Mouse (Mus musculus) left cerebral cortex, adult 18-20 months (tissue): ENCODE measurements around the gene Sdr9c7. TPM values are rescaled to one million over a fixed set of nuclear protein-coding genes. Genes with fewer than 3 reads are reported as not detected.
"Not testable (repeated sequence)": the region's sequence is repeated elsewhere in the genome, so short reads cannot be mapped to it uniquely, and the experiment has no call there.

Experiments
- DNase-seq, 2 experiments: peaks; one replicate each; pipeline ENCODE4 v3.0.0; 2021 to 2022; ENCODE audit warnings: low spot score in 2 of 2, mixed read lengths in 1 of 2
- long read RNA-seq, 2 experiments: library from polyadenylated mRNA; stranded (forward); transcript quantifications; one replicate each; pipeline ENCODE4 v2.0.0; 2021
- total RNA-seq, 2 experiments: library from RNA; stranded (reverse); gene quantifications; 2 replicates each; pipeline ENCODE4 v1.2.3; 2021

Gene Sdr9c7
- not detected for total RNA-seq
- long read RNA-seq, experiment 1: 0 reads
- long read RNA-seq, experiment 2: 0 reads

DNA sequence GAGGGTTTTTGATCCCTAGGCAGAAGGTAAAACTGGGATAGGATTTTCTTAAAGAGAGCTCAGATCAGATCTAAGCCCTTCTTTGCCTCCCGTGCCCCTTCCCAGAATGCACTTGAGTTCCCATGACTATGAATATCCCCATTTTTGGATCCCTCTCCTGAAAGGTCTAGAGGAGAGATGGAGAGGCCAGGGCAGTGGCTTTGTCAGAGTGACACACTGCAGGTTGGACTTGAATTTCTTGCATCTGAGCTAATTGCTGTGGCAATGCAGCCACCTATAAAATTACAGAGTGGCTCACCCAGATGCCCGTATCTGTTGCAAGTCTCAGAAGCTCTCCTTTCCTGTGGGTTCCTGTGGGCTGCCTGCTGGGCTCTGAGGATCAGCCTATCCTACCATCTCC is at the start of gene Sdr9c7:
TSS of gene Sdr9c7 (plus strand) at position 301 of the 400 bp plus-strand sequence.
- DNase-seq: no peak

DNA sequence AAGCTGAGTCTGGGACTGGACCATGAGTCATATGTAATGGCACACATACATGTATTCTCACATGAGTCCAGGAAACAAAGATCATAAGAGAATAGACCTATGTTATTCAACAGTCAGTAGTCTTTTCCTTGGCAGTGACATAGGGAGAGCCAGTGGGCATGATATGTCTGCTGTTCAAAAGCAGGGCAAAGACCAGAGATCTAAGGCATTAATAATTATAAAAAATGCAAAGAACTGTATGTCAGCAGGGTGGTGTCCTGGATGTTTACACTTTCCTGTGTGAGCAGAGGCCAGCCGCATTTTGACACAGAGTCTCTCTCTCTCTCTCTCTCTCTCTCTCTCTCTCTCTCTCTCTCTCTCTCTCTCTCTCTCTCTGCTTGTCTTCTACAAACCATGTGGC is 48.7 kb upstream of the Sdr9c7 start, which contains the start of gene Rdh19:
TSS of gene Rdh19 (plus strand) at position 301 of the 400 bp plus-strand sequence.
- DNase-seq: no peak

DNA sequence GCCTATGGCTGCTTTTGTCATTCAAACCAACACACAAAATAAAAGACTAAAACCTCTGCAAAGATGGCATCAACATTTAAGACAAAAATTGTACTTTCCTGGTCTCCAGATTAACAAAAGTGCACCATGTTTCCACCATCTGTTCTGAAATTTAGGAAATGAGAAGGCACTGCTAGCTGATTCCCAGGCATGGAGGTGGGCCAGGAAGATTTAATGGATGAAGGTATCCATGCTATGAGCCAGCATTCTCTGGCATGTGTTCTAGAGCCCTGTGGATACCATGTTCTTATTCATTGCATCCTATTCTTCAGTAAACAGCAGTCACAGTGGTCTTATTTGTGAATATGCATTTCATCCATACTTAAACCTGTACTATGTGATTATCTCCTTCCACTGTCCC is 41.9 kb upstream of the Sdr9c7 start:
- no peak for DNase-seq

DNA sequence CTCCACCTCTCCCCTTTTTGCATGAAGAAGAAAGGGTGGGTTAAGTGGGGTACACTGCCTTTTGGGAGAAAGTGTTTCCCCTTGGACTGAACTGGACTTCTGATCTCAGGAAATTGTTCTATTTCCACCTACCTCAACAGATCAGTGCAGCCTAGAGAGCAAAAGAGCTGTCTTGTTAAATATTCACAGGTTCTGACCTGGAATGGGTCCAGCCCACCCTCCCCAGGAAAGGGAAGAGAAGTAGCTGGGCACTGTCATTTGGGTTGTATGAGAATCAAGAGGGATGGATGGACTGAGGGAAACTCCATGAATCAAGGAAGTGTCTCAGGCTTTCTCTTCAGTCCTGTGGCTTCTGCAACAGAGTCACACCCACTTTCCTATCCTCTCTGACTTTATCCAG is 33.4 kb upstream of the Sdr9c7 start:
- DNase-seq: no peak

DNA sequence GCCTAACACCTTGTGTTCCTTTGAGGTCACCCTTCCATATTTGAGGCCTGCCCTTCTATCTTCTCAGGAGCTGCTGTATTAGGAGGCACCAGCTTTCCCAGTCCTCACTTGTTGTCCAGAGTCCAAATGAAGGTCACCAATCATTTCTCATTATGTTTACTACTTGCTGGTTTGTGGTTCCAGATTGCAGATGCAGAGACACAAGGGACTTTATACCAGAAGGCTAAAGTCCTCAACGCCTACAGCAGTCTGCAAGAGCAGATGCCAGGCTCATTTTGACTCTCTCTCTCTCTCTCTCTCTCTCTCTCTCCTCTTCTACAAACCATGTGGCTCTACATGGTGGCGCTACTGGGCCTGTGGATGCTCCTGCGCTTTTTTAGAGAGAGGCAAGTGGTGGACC is 32.1 kb upstream of the Sdr9c7 start, which contains the start of gene Rdh16f2:
TSS of gene Rdh16f2 (plus strand) at position 243 of the 400 bp plus-strand sequence.
- no peak for DNase-seq

DNA sequence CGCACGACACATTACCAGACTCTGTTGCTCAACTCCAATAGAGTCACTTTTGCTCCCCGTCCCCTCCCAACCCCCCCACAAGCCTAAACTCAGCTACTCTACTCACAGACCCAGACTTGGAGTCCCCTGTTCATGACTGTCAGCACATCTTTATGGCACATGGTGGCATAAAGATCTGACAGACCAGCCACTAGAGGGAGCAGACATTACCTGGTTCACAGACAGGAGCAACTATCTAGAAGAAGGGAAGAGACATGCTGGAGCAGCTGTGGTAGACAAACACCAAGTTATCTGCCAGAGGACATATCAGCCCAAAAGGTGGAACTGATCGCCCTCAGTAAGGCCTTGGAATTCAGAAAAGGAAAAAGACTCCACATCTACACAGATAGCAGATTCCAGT is 25.8 kb upstream of the Sdr9c7 start:
- peak; percentile 7 for DNase-seq

DNA sequence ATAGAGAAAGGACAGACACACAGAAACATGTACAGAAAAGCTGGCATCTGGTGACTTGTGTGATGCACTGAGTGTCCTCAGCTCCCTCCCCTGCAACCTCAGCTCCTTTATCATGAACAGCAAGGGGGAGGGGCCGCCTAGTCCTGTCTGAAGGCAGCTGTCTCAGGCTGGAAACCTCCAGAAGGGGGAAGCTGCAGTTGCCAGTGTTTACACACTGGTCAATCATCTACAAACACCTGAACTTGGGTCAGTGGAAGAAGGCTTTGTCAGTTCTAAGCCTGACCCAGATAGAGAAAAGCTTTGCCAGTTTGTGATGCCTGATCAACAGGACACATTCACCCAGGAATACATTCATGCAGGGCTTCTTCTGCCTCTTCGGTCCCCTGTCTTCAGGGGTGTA is 20.6 kb upstream of the Sdr9c7 start:
- DNase-seq: no peak

DNA sequence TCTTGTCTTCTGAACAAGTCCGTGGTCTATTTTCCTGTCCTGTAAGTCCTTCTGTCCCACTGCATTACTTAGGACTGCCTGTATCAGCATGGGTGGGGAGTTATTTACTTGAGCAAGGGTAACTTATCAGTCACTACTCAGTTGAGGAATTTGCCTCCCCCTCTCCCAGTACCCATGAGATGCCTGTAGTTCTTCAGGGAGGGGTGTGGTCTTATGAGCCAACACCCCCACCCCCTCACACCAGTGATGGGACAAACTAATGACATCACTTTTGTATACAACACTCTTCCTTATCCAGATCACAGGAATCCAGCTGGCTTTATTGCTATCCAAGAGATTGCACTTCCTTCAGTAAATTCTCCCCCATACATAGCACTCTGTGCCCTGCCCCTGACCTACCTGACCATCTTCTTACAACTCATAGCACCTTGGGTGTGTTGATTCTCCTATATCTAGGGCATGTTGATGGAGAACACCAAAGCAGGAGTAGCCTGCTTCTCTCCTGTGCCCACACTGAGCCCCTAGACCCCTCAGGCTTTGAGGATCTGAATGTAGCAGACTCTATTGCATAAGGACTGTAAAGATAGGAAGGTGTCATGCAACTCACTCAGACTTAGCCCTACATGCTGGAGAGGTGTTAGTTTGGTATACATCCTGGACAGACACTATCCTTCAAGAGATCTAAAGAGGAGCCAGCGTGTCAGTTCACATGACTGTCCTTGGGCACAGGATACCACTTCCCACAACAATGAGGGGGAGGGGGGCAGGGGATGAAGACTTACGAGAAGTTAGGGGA is 19.9 kb upstream of the Sdr9c7 start:
- no peak for DNase-seq

DNA sequence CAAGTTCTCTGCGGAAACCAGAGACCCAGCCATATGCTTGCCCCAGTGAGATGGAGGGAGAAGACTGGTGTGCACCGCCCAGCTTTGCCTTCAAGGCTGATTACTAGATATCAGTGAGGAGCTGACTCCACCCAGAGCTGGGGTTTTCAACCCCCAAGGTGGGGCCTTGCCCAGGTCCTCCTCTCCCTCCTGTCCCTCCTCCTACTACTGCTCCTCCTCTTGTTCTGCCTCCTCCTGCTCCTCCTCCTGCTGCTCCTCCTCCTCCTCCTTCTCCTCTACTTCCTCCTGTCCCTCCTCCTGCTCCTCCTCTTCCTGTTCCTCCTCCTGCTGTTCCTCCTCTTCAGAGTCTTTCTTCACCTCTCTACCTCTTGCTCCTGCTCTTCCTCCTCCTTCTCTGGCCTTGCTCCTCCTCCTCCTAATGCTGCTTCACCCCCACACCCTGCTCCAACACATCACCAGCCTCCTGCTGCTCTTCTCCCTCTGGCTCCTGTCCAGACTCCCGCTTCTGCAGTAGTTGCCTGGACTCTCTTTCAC is 19.1 kb upstream of the Sdr9c7 start:
- DNase-seq: peak; percentile 19 to 26

DNA sequence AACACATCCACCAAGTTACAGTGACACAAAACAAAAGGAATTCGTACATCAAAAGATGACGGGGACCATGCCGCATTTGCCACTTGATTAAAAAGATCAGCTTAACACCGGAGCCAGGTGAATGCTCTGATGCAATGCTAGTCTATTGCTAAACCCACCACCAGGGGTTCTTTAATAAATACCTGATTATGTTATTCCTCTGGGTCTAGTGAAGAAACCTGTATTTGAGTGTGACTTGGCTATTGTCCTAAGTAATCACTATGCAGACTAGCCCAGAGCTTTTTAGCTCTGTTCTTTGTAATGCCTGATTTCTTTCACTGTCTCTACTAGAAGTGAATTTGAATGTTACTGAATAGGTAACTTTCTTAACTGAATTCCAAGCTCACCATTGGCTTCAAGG is 17.3 kb upstream of the Sdr9c7 start:
- DNase-seq: no peak

DNA sequence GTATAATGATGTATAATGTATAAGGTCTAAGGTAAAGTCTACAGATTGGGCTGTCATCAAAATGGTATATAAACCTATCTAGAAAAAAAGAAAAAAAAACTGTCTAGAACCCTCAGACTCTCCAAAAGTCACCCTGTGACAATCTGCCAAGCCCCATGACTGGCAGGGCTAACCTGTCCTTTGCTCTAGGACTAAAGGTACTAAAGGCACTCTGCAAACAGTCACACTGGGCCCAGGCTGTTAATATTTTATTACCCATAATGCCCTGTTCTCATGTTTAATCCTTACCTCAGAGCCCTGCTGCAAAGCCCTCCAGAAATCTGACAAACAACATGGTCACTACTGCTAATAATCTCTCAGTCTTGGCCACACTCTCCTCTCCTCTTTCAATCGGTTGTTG is 11.8 kb upstream of the Sdr9c7 start:
- no peak for DNase-seq

DNA sequence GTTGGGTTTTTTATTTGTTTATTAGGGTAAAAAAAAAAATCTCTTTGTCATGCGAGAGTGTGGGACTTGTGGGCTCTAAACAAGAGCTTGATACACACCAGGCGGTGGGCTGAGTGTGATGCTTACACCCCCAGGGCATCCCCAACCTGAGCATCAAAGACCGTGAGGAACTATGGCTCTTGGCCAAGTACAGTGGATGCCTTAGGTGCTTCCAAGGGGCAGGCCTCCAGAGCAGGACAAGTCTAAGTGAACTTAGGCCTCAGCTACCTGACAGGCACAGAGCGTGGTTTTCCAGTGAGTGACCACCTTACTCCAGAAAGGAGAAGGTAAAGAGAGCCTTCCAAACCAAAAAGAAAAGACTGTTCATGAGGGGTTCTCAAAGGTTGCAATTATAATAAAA is 11.3 kb upstream of the Sdr9c7 start:
- no peak for DNase-seq

DNA sequence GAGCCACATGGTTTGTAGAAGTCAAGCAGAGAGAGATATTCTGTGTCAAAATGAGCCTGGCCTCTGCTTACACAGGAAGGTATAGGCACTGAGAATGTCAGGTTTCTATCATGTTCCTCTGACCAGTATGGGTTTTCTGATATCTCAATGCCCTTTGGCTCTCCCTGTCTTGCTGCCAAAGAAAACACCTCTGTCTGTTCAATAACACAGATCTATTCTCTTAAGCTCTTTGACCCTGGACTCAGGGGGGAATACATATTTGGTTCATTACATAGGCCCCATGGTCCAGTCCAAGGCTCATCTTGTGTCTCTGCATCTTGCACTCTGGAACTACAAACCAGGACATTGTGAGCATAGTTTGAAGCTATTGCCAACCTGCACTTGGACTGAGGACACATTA is 9.7 kb upstream of the Sdr9c7 start, which contains the start of gene Rdh7:
TSS of gene Rdh7 (minus strand) at position 213 of the 400 bp plus-strand sequence.
- DNase-seq: no peak

DNA sequence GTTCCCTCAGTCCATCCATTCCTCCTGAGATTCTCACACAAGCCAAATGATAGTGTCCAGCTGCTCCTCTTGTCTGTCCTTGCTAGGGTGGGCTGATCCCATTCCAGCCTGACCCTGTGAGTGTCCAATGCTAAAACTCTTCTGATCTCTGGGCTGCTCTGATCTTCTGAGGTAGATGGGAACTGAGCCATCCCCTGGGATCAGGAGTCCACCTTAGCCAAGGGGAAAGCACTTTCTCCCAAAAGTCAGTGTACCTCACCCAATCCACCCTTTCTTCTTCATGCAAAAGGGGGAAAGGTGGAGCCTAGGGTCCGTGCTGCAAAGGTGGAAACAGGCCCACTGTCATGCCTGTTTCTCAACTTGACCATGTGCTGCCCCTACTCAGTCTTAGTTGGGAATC is 6.8 kb upstream of the Sdr9c7 start:
- no peak for DNase-seq

DNA sequence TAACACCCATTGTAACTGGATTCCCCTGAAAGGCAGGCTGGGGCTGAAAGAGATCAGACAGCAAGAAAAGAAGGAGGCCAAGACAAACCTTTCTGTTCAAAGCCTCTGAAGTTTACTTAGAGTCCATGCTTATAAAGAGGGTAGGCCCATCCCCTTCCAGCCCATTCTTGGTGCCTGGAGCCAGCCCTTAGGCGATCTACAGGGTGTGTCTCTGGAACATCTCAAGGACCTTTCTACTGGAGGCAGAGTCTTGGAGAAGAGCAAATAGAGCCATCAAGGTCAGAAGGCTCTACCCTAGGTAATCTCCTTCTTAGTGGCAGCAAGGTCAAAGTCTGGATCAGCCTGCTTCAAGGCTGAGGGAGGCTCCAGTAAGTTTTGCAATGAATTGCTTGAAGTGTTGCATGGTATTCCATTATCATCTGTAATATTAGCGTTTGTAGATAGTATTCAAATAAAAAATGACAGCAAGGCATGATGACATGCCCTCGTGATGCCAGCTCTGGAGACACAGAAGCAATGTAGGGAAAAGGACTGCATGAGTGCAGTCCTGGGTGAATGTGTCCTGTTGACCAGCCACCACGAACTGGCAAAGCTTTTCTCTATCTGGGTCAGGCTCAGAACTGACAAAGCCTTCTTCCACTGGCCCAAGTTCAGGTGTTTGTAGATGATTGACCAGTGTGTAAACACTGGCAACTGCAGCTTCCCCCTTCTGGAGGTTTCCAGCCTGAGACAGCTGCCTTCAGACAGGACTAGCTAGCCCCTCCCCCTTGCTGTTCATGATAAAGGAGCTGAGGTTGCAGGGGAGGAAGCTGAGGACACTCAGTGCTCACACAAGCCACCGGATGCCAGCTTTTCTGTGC is 4.9 kb upstream of the Sdr9c7 start:
- not testable (repeated sequence) for DNase-seq

DNA sequence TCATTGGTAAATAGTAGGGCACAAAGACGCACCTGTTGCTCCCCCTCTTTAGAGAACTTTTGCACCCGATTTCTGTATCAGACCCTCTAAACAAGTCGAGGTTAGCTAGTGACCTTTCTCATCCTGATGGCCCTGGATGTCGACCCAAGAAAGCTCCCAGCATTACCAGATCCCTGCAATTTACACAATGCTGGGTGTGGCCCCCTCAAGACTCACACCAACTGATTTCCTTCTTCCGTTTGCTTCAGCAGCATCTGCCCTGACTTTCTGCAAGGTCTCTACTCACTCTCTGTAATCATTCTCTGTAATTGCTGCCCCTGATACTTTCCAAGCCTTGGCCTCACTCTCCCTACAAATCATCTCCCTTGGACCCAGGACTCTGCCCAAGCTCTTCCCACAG is 1.6 kb upstream of the Sdr9c7 start:
- DNase-seq: no peak

DNA sequence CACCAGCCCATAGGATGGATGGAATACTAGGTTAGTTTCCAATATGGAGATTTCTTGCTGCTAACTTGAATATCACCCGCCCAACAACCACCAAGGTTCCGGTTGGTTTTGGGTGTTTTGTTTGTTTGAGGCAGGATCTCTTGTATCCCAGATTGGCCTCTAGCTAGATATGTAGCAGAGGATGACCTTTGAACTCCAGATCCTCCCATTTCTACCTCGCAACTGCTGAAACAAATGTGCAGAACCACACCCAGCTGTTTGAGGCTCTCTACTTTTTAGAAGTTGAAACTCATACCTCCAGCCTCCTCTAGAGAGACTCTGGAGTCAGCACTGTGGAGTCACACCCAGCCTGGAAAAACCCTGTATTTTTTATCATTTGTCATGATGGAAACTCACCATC is 812 bp upstream of the Sdr9c7 start:
- no peak for DNase-seq

DNA sequence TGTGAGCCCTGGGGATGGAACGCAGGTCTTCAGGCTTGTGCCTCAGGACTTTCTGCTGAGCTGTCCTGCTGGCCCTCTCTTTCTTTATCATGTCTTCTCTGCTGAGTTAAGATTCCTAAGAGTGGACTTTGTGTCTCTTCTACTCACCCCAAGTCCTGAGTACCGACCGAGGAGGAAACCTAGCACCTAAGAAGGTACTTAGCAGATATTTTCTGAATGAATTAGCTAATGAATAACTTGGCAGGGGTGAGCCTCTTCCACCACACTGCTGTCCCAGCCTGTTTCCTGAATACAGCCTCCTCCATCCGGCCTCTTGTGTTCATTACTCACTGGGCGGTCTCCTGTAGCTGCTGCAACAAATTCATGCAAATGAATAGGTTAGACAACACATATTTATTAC is 1.5 kb downstream of the Sdr9c7 start:
- no peak for DNase-seq

DNA sequence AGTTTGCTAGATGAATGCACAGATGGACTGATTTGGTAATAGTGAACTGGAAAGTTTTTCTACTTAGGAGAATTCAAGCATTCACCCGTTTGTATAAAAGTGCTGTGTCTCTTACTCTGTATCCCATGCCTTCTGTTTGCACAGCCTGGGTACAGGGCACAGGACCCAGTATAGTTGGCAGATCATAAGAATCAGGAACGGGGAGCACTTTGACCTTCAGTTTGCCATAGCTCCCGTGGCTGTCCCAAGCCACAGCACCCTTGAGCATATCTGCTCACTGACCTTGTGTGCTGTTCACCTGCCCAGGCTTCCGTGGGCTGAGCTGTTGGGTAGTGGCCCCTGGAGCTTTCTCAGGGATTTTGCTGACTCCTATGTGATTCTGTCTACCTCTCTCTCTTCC is 3.4 kb downstream of the Sdr9c7 start:
- no peak for DNase-seq

DNA sequence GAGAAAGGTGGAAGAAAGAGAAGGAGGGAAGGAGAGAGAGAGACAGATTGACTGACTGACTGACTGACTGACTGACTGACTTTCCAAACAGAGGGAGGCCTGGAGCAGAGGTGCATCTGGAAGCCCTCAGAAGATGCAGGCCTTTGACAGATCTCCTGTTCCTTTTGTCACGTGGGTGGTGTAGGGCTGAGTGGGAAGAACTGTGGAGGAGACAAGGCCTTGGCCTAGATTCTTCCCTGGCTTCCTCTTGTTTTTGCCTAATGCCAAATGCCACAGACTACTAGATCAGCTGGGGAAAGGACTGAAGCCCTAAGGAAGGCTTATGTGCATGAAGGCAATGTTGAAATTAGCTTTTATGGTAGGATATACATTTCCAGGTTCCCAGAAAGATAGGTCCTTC is 4.8 kb downstream of the Sdr9c7 start:
- peak in 1 of 2 experiments; percentile 4 for DNase-seq

DNA sequence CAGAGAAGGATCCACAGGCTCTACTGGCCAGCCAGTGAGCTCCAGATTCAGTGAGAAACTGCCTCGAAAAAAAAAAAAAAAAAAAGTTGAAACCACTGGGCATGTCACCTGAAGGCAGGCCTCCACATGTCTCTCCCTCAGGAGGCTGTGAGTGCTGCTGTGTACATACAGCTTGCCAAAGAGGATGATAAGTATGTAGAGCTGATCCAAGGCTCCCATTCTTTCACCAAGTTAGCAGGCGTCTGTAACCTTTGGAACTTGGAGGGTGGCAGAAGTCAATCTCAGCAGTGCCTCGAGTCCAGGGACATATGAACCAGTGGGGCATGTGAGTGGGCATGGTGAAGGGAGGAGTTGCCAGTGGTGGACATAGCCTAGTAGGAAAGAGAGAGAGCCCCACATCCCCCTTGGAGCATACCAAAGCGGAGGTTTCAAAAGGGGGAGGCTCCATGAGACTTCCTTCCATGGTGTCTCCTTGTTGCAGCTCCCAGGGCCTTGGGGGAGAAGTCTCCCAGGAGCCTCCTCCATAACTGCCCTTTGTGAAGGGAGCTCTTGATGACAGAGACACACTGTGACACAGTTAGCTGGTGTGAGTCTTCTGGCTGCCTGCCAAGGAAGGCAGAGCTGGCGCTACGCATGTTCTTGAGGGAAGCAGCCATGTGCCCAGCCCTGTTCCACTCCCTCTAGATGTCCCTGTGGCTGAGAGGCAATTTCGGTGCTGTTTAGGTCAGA is 6.6 kb downstream of the Sdr9c7 start:
- DNase-seq: peak; percentile 27
